ENCODE assay signal across 9 mouse cellular contexts in genomic region chr10:118810908-118811711, GRCm38 (mm10). TPM values are rescaled to one million over a fixed set of nuclear protein-coding genes. Genes with fewer than 3 reads are reported as not detected.
DNase-seq lines count a peak whose midpoint lies in the region; ATAC-seq and TF ChIP-seq lines count a peak whose summit lies in the region.
"Had no signal": no experiment of that assay in that cellular context is flagged by ENCODE, and none has a peak within 500 bp of the region (broad histone marks: within the 10 kb centered on the region; RNA-seq: fewer than 3 reads in every experiment).

No protein-coding gene starts in this region.

- intact Hi-C loops in heart, postnatal 10 days (cut with DNase I): no loop called here

- no peaks in the 10 kb centered on the region for H3K27me3 ChIP-seq in spleen, adult 2 months (ENCODE audit: control insufficient read depth, insufficient read depth, low read length)
- H3K27me3 ChIP-seq in liver, embryonic 12.5 days (replicated peaks): no peaks in the 10 kb centered on the region
- no peaks in the 10 kb centered on the region for H3K27me3 ChIP-seq in splenic B cell, adult 2 months (ENCODE audit: control insufficient read depth, insufficient read depth, low read length, poor library complexity, severe bottlenecking)
- no peaks in the 10 kb centered on the region for H3K27me3 ChIP-seq in midbrain, embryonic 15.5 days (replicated peaks)
- no peaks in the 10 kb centered on the region for H3K27me3 ChIP-seq in midbrain, postnatal 0 days (ENCODE audit: insufficient read depth, low read length)
- H3K27me3 ChIP-seq: forebrain, embryonic 12.5 days had no signal

- H3K9ac ChIP-seq in liver, embryonic 12.5 days: no peak overlapping the region
- H3K9ac ChIP-seq in midbrain, embryonic 15.5 days: no peak overlapping the region
- H3K9ac ChIP-seq in midbrain, postnatal 0 days (replicated peaks; ENCODE audit: low read length, poor library complexity, severe bottlenecking): no peak overlapping the region
- H3K9ac ChIP-seq: forebrain, embryonic 12.5 days had no signal

- no peak for TF ChIP-seq CTCF in spleen, adult 2 months (IDR thresholded peaks at IDR 0.05; ENCODE audit: extremely low read depth, insufficient read depth, insufficient read length, insufficient replicate concordance)
- no peak for TF ChIP-seq CTCF in midbrain, postnatal 0 days (IDR thresholded peaks at IDR 0.05)

- no peaks in the 10 kb centered on the region for H3K9me3 ChIP-seq in liver, embryonic 12.5 days (replicated peaks)
- no peaks in the 10 kb centered on the region for H3K9me3 ChIP-seq in midbrain, embryonic 15.5 days
- H3K9me3 ChIP-seq in midbrain, postnatal 0 days (ENCODE audit: low read length): no peaks in the 10 kb centered on the region
- H3K9me3 ChIP-seq: forebrain, embryonic 12.5 days had no signal

- 40% methylated on average over 16 of the region's 16 CpGs for WGBS in spleen, adult 2 months
- 25% methylated on average over 16 of the region's 16 CpGs for WGBS in liver, embryonic 12.5 days (ENCODE audit: insufficient replicate concordance)
- WGBS in midbrain, embryonic 15.5 days: 66% methylated on average over 16 of the region's 16 CpGs
- WGBS in midbrain, postnatal 0 days: 69% methylated on average over 16 of the region's 16 CpGs

- no peak for TF ChIP-seq POLR2A in spleen, adult 2 months (IDR thresholded peaks at IDR 0.05; ENCODE audit: low read depth, low read length)

- DNase-seq in spleen, adult 2 months (ENCODE audit: low read depth in 1 of 2, low spot score in 2 of 2): peak; percentile 28 to 34
- no peak for DNase-seq in spleen, postnatal 4 days (ENCODE audit: low spot score in 2 of 2)
- DNase-seq in heart, postnatal 10 days: peak; percentile 32 to 54
- DNase-seq in splenic B cell, adult 2 months (ENCODE audit: low read depth, low spot score): peak; percentile 72
- DNase-seq in gastrocnemius, postnatal 25 days: no peak
- no peak for DNase-seq in midbrain, postnatal 0 days (ENCODE audit: low spot score)

- no peak for ATAC-seq in liver, embryonic 12.5 days
- ATAC-seq in midbrain, embryonic 15.5 days (replicated peaks): no peak
- ATAC-seq in midbrain, postnatal 0 days (ENCODE audit: low FRiP score): no peak

- peak overlapping the region; percentile 27 for H3K4me2 ChIP-seq in liver, embryonic 12.5 days
- H3K4me2 ChIP-seq in midbrain, embryonic 15.5 days: no peak overlapping the region
- H3K4me2 ChIP-seq in midbrain, postnatal 0 days (ENCODE audit: low read depth, low read length, poor library complexity, severe bottlenecking): no peak overlapping the region
- H3K4me2 ChIP-seq: forebrain, embryonic 12.5 days had no signal

- H3K4me3 ChIP-seq in spleen, adult 2 months (ENCODE audit: extremely low read depth, insufficient read depth, insufficient read length): no peak overlapping the region
- no peak overlapping the region for H3K4me3 ChIP-seq in liver, embryonic 12.5 days
- no peak overlapping the region for H3K4me3 ChIP-seq in midbrain, embryonic 15.5 days
- no peak overlapping the region for H3K4me3 ChIP-seq in midbrain, postnatal 0 days (ENCODE audit: low read depth, low read length)
- H3K4me3 ChIP-seq: forebrain, embryonic 12.5 days had no signal

- H3K27ac ChIP-seq in spleen, adult 2 months (ENCODE audit: insufficient read depth, low read length): no peak overlapping the region
- no peak overlapping the region for H3K27ac ChIP-seq in liver, embryonic 12.5 days
- H3K27ac ChIP-seq in midbrain, embryonic 15.5 days: no peak overlapping the region
- no peak overlapping the region for H3K27ac ChIP-seq in midbrain, postnatal 0 days (ENCODE audit: low read depth, low read length)
- H3K27ac ChIP-seq: forebrain, embryonic 12.5 days had no signal

- H3K36me3 ChIP-seq in spleen, adult 2 months (ENCODE audit: control insufficient read depth, insufficient read depth, low read length): no peaks in the 10 kb centered on the region
- H3K36me3 ChIP-seq in liver, embryonic 12.5 days: no peaks in the 10 kb centered on the region
- H3K36me3 ChIP-seq in splenic B cell, adult 2 months (ENCODE audit: control insufficient read depth, insufficient read depth, low read length, poor library complexity, severe bottlenecking): no peaks in the 10 kb centered on the region
- no peaks in the 10 kb centered on the region for H3K36me3 ChIP-seq in midbrain, embryonic 15.5 days (replicated peaks)
- no peaks in the 10 kb centered on the region for H3K36me3 ChIP-seq in midbrain, postnatal 0 days (ENCODE audit: insufficient read depth, low read length)
- H3K36me3 ChIP-seq: forebrain, embryonic 12.5 days had no signal

- H3K4me1 ChIP-seq in spleen, adult 2 months (ENCODE audit: control insufficient read depth, insufficient read depth, insufficient read length): peaks cover 12% of the 10 kb centered on the region; the same call in 1 of the 2 replicates
- peaks cover 17% of the 10 kb centered on the region; the same call in 1 of the 2 replicates for H3K4me1 ChIP-seq in liver, embryonic 12.5 days
- no peaks in the 10 kb centered on the region for H3K4me1 ChIP-seq in midbrain, embryonic 15.5 days
- H3K4me1 ChIP-seq in midbrain, postnatal 0 days (ENCODE audit: insufficient read depth, low read length): no peaks in the 10 kb centered on the region

RNA-seq across cellular contexts. Expression of gene Dyrk2, which starts 58.9 kb away (rescaled TPM):
- 10.0 and 10.1 TPM in 2 replicates for polyA plus RNA-seq in spleen, adult 2 months (2012; rRNA removed)
- 100 to 1,000 TPM; 114 to 116 TPM for total RNA-seq in heart, postnatal 10 days (2021)
- 2.9 and 3.5 TPM in 2 replicates for polyA plus RNA-seq in liver, embryonic 12.5 days (2016; fragmentation: Nextera tagmentation; extraction: Ambion mirVana)
- 12.0 and 12.2 TPM in 2 replicates for polyA plus RNA-seq in midbrain, embryonic 15.5 days (2015; fragmentation: Nextera tagmentation; extraction: Ambion mirVana)
- 10 to 100 TPM; 31.8 to 83.3 TPM for total RNA-seq in gastrocnemius, postnatal 25 days (2021)
- total RNA-seq in midbrain, postnatal 0 days (2014; rRNA removed): 51.4 and 73.4 TPM in 2 replicates
- polyA plus RNA-seq in midbrain, postnatal 0 days (2015; fragmentation: Nextera tagmentation; extraction: Ambion mirVana): 8.9 and 9.6 TPM in 2 replicates

Comparison
In these comparisons a context has a peak if more than half of its experiments do, and no peak if none do; other contexts are left out.
1. DNase-seq: peak in spleen, adult 2 months (2 of 2), heart, postnatal 10 days (2 of 2) and splenic B cell, adult 2 months (single experiment); none in spleen, postnatal 4 days (0 of 2), gastrocnemius, postnatal 25 days (single experiment) and midbrain, postnatal 0 days (single experiment).